Comparison of ENCODE assay signal across 17 mouse cellular contexts in genomic region chr19:30827820-30828219, GRCm38 (mm10).
DNase-seq lines count a peak whose midpoint lies in the region; ATAC-seq and TF ChIP-seq lines count a peak whose summit lies in the region.
"Had no signal": no experiment of that assay in that cellular context is flagged by ENCODE, and none has a peak within 500 bp of the region (broad histone marks: within the 10 kb centered on the region; RNA-seq: fewer than 3 reads in every experiment).

No protein-coding gene starts in this region.

- WGBS in stomach, postnatal 0 days: 85% methylated on average over 3 of the region's 3 CpGs
- WGBS in hindbrain, embryonic 12.5 days: 81% methylated on average over 3 of the region's 3 CpGs

- TF ChIP-seq EP300 in stomach, postnatal 0 days (optimal IDR thresholded peaks at IDR 0.05): no peak

- DNase-seq in layer of hippocampus, adult 2 months (ENCODE audit: low spot score in 2 of 2): no peak
- DNase-seq in layer of hippocampus, adult 9-10 months (ENCODE audit: low spot score): no peak
- peak; percentile 4 to 6 for DNase-seq in thymus, postnatal 36 days
- DNase-seq in thymus, postnatal 25 days: no peak
- peak; percentile 40 for DNase-seq in ZHBTc4 (ENCODE audit: low read depth, low spot score)
- DNase-seq in stomach, postnatal 0 days (ENCODE audit: low spot score): no peak
- no peak for DNase-seq in layer of hippocampus, adult 8-10 months (ENCODE audit: low spot score in 2 of 2)
- DNase-seq: cerebellum, adult 18-20 months; heart, postnatal 14 days; kidney, postnatal 10 days; lung, postnatal 14 days; midbrain, embryonic 14.5 days; right cerebral cortex, postnatal 25 days had no signal

- H3K36me3 ChIP-seq in stomach, postnatal 0 days (ENCODE audit: control insufficient read depth, insufficient read depth, low read length): no peaks in the 10 kb centered on the region
- no peaks in the 10 kb centered on the region for H3K36me3 ChIP-seq in hindbrain, embryonic 12.5 days
- H3K36me3 ChIP-seq: embryonic facial prominence, embryonic 13.5 days; forebrain, embryonic 10.5 days; limb, embryonic 12.5 days had no signal

- TF ChIP-seq CTCF in layer of hippocampus, adult 2 months (conservative IDR thresholded peaks at IDR 0.05): peak; percentile 56
- TF ChIP-seq CTCF in stomach, postnatal 0 days (IDR thresholded peaks at IDR 0.05; ENCODE audit: low read depth): peak; percentile 45

- H3K4me2 ChIP-seq in stomach, postnatal 0 days (replicated peaks; ENCODE audit: low read depth): no peak overlapping the region
- H3K4me2 ChIP-seq in hindbrain, embryonic 12.5 days (replicated peaks): no peak overlapping the region
- H3K4me2 ChIP-seq: embryonic facial prominence, embryonic 13.5 days; limb, embryonic 12.5 days had no signal

- H3K27ac ChIP-seq in layer of hippocampus, adult 2 months: no peak overlapping the region
- no peak overlapping the region for H3K27ac ChIP-seq in stomach, postnatal 0 days (replicated peaks)
- H3K27ac ChIP-seq in hindbrain, embryonic 12.5 days: no peak overlapping the region
- H3K27ac ChIP-seq: embryonic facial prominence, embryonic 13.5 days; forebrain, embryonic 10.5 days; limb, embryonic 12.5 days had no signal

- no peaks in the 10 kb centered on the region for H3K27me3 ChIP-seq in stomach, postnatal 0 days (ENCODE audit: control insufficient read depth, insufficient read depth, low read length)
- H3K27me3 ChIP-seq in hindbrain, embryonic 12.5 days: no peaks in the 10 kb centered on the region
- H3K27me3 ChIP-seq: embryonic facial prominence, embryonic 13.5 days; limb, embryonic 12.5 days had no signal

- no peaks in the 10 kb centered on the region for H3K9me3 ChIP-seq in stomach, postnatal 0 days (ENCODE audit: control insufficient read depth, low read length)
- H3K9me3 ChIP-seq in hindbrain, embryonic 12.5 days (replicated peaks): no peaks in the 10 kb centered on the region
- H3K9me3 ChIP-seq: forebrain, embryonic 10.5 days; limb, embryonic 12.5 days had no signal

- H3K4me3 ChIP-seq in layer of hippocampus, adult 2 months: no peak overlapping the region
- H3K4me3 ChIP-seq in stomach, postnatal 0 days (ENCODE audit: low read depth, low read length): no peak overlapping the region
- no peak overlapping the region for H3K4me3 ChIP-seq in hindbrain, embryonic 12.5 days
- H3K4me3 ChIP-seq: embryonic facial prominence, embryonic 13.5 days; forebrain, embryonic 10.5 days; limb, embryonic 12.5 days had no signal

- ATAC-seq in stomach, postnatal 0 days (ENCODE audit: low FRiP score, low TSS enrichment): no peak
- no peak for ATAC-seq in hindbrain, embryonic 12.5 days (ENCODE audit: low FRiP score)

- H3K9ac ChIP-seq in stomach, postnatal 0 days (ENCODE audit: low read length): no peak overlapping the region
- H3K9ac ChIP-seq in hindbrain, embryonic 12.5 days: no peak overlapping the region
- H3K9ac ChIP-seq: embryonic facial prominence, embryonic 13.5 days; limb, embryonic 12.5 days had no signal

- H3K4me1 ChIP-seq in stomach, postnatal 0 days (replicated peaks; ENCODE audit: control insufficient read depth, insufficient read depth): no peaks in the 10 kb centered on the region
- H3K4me1 ChIP-seq in hindbrain, embryonic 12.5 days: no peaks in the 10 kb centered on the region
- H3K4me1 ChIP-seq: embryonic facial prominence, embryonic 13.5 days had no signal

Comparison
In these comparisons a context has a peak if more than half of its experiments do, and no peak if none do; other contexts are left out.
1. DNase-seq: peak in thymus, postnatal 36 days (2 of 2) and ZHBTc4 (single experiment); none in layer of hippocampus, adult 2 months (0 of 2), layer of hippocampus, adult 9-10 months (single experiment), thymus, postnatal 25 days (single experiment), stomach, postnatal 0 days (single experiment) and layer of hippocampus, adult 8-10 months (0 of 2).